Comparison of ENCODE assay signal across 26 mouse cellular contexts in genomic region chr15:40281078-40281720, GRCm38 (mm10).
A peak's percentile ranks its signal among the peaks of the same experiment; 100 is the strongest.
DNase-seq lines count a peak whose midpoint lies in the region; ATAC-seq lines count a peak whose summit lies in the region.
"Had no signal": no experiment of that assay in that cellular context is flagged by ENCODE, and none has a peak within 500 bp of the region (broad histone marks: within the 10 kb centered on the region; RNA-seq: fewer than 3 reads in every experiment).

No protein-coding gene starts in this region.

- no peaks in the 10 kb centered on the region for H3K9me3 ChIP-seq in forebrain, embryonic 15.5 days
- no peaks in the 10 kb centered on the region for H3K9me3 ChIP-seq in forebrain, embryonic 11.5 days (ENCODE audit: control insufficient read depth, low read length)
- H3K9me3 ChIP-seq: embryonic facial prominence, embryonic 13.5 days; G1E; hindbrain, embryonic 13.5 days; limb, embryonic 12.5 days; liver, embryonic 15.5 days; midbrain, embryonic 15.5 days had no signal

- no peaks in the 10 kb centered on the region for H3K27me3 ChIP-seq in forebrain, embryonic 15.5 days
- H3K27me3 ChIP-seq in forebrain, embryonic 11.5 days (ENCODE audit: control insufficient read depth, insufficient read depth, low read length) = no peaks in the 10 kb centered on the region
- H3K27me3 ChIP-seq: embryonic facial prominence, embryonic 13.5 days; hindbrain, embryonic 13.5 days; limb, embryonic 12.5 days; liver, embryonic 15.5 days; midbrain, embryonic 15.5 days had no signal

- H3K4me2 ChIP-seq in forebrain, embryonic 15.5 days (replicated peaks) = no peak overlapping the region
- H3K4me2 ChIP-seq in forebrain, embryonic 11.5 days (ENCODE audit: low read depth, low read length, severe bottlenecking) = no peak overlapping the region
- H3K4me2 ChIP-seq: embryonic facial prominence, embryonic 13.5 days; hindbrain, embryonic 13.5 days; limb, embryonic 12.5 days; liver, embryonic 15.5 days; lung, embryonic 14.5 days; midbrain, embryonic 15.5 days had no signal

- no peak overlapping the region for H3K9ac ChIP-seq in forebrain, embryonic 15.5 days (replicated peaks)
- no peak overlapping the region for H3K9ac ChIP-seq in forebrain, embryonic 11.5 days (ENCODE audit: low read length)
- H3K9ac ChIP-seq: embryonic facial prominence, embryonic 13.5 days; hindbrain, embryonic 13.5 days; limb, embryonic 12.5 days; liver, embryonic 15.5 days; lung, embryonic 14.5 days; midbrain, embryonic 15.5 days had no signal

- peaks cover 3% of the 10 kb centered on the region; the same call in 1 of the 2 replicates for H3K4me1 ChIP-seq in forebrain, embryonic 15.5 days
- H3K4me1 ChIP-seq in forebrain, embryonic 11.5 days (replicated peaks; ENCODE audit: control insufficient read depth, insufficient read depth, low read length) = no peaks in the 10 kb centered on the region
- H3K4me1 ChIP-seq: embryonic facial prominence, embryonic 13.5 days; hindbrain, embryonic 13.5 days; limb, embryonic 12.5 days; liver, embryonic 15.5 days; midbrain, embryonic 15.5 days had no signal

- intact Hi-C loops in heart, postnatal 10 days (cut with DNase I) = no loop called here

- peak overlapping the region; percentile 63; the same call in 1 of the 2 replicates for H3K27ac ChIP-seq in forebrain, embryonic 15.5 days (replicated peaks)
- no peak overlapping the region for H3K27ac ChIP-seq in forebrain, embryonic 11.5 days (ENCODE audit: low read depth, low read length)
- H3K27ac ChIP-seq: embryonic facial prominence, embryonic 13.5 days; hindbrain, embryonic 13.5 days; limb, embryonic 12.5 days; liver, embryonic 15.5 days; midbrain, embryonic 15.5 days had no signal

- 67% methylated on average over 1 of the region's 1 CpGs for WGBS in forebrain, embryonic 15.5 days
- 82% methylated on average over 1 of the region's 1 CpGs for WGBS in forebrain, embryonic 11.5 days

- ATAC-seq in forebrain, embryonic 15.5 days (replicated peaks) = peak; percentile 62; the same call in 1 of the 2 replicates
- no peak for ATAC-seq in forebrain, embryonic 11.5 days (replicated peaks; ENCODE audit: low FRiP score)
- ATAC-seq: inflammation-experienced regulatory T-cells, adult 6 months; midbrain, embryonic 15.5 days had no signal

- DNase-seq in cerebellum, postnatal 10 days = peak; percentile 72 to 85
- DNase-seq in cerebellum, adult 18-20 months = no peak
- DNase-seq in forebrain, embryonic 11.5 days (ENCODE audit: low spot score) = no peak
- peak; percentile 17 to 49 for DNase-seq in layer of hippocampus, postnatal 10 days (ENCODE audit: low spot score in 2 of 2)
- DNase-seq in layer of hippocampus, adult 11-12 months (ENCODE audit: low spot score) = no peak
- peak; percentile 55 for DNase-seq in brain, embryonic 18.5 days (ENCODE audit: low read depth, low spot score)
- no peak for DNase-seq in heart, postnatal 10 days
- DNase-seq: adrenal gland, postnatal 10 days; embryo, embryonic 11 days; gastrocnemius, postnatal 14 days; kidney, adult 11 months; kidney, postnatal 14 days; lung, embryonic 14.5 days; lung, postnatal 14 days; right cerebral cortex, adult 18-20 months; spleen, adult 18-20 months; thymus, postnatal 14 days had no signal

- no peak overlapping the region for H3K4me3 ChIP-seq in forebrain, embryonic 15.5 days
- no peak overlapping the region for H3K4me3 ChIP-seq in forebrain, embryonic 11.5 days (ENCODE audit: low read depth, low read length)
- H3K4me3 ChIP-seq: embryonic facial prominence, embryonic 13.5 days; erythroblast, embryonic 14.5 days; hindbrain, embryonic 13.5 days; limb, embryonic 12.5 days; liver, embryonic 15.5 days; midbrain, embryonic 15.5 days had no signal

- no peaks in the 10 kb centered on the region for H3K36me3 ChIP-seq in forebrain, embryonic 15.5 days
- H3K36me3 ChIP-seq in forebrain, embryonic 11.5 days (ENCODE audit: control insufficient read depth, insufficient read depth, low read length) = no peaks in the 10 kb centered on the region
- H3K36me3 ChIP-seq: embryonic facial prominence, embryonic 13.5 days; G1E; hindbrain, embryonic 13.5 days; limb, embryonic 12.5 days; liver, embryonic 15.5 days; midbrain, embryonic 15.5 days had no signal

Comparison
In these comparisons a context has a peak if more than half of its experiments do, and no peak if none do; other contexts are left out.
1. DNase-seq: peak in cerebellum, postnatal 10 days (2 of 2), layer of hippocampus, postnatal 10 days (2 of 2) and brain, embryonic 18.5 days (single experiment); none in cerebellum, adult 18-20 months (0 of 2), forebrain, embryonic 11.5 days (single experiment), layer of hippocampus, adult 11-12 months (single experiment) and heart, postnatal 10 days (0 of 2).